Mouse (Mus musculus) liver, adult 2 months (tissue): ENCODE measurements around the gene Gpr157.

Source experiments
- CTCF ChIP-seq: fragments of 200-500 bp; IDR thresholded peaks from 2 replicates; pipeline ENCODE4 v1.5.1; 2011; ENCODE audit warnings: low read depth, low read length, control low read depth
- POLR2A ChIP-seq: fragments of 200-500 bp; IDR thresholded peaks from 2 replicates; pipeline ENCODE4 v1.6.1; 2011; ENCODE audit warnings: low read length, control low read depth; ENCODE audit not compliant: insufficient read depth; ENCODE audit errors: extremely low read depth

GRCm38 (mm10) chr4:150066706-150067323, 20.4 kb upstream of the Gpr157 start:
- TF ChIP-seq CTCF (no peak), POLR2A (no peak)
